Mouse (Mus musculus) ovary, adult 18-20 months (tissue): Measurements from ENCODE around the gene Casp8.
"Not testable (repeated sequence)": the region's sequence is repeated elsewhere in the genome, so short reads cannot be mapped to it uniquely, and the experiment has no call there.

Source experiments
- DNase-seq: peaks from one replicate; pipeline ENCODE4 v3.0.0; 2022; ENCODE audit warnings: low spot score, mixed read lengths

Casp8 gene

GRCm38 (mm10) chr1:58795291-58796058 is at the start of gene Casp8:
TSS of gene Casp8 (plus strand) at chr1:58795374.
- DNase-seq = peak; percentile 32

- DNase-seq = no peak
These were observed 48.3 kb upstream of the Casp8 start for GRCm38 (mm10) chr1:58746880-58747279.

GRCm38 (mm10) chr1:58759451-58759850 is 35.7 kb upstream of the Casp8 start:
- DNase-seq = no peak

- no peak for DNase-seq
These were observed 34.6 kb upstream of the Casp8 start for GRCm38 (mm10) chr1:58760581-58760980.

- not testable (repeated sequence) for DNase-seq
These were observed 33.5 kb upstream of the Casp8 start for GRCm38 (mm10) chr1:58761391-58762275.

- no peak for DNase-seq
These were observed 32.6 kb upstream of the Casp8 start for GRCm38 (mm10) chr1:58762576-58762975.

- DNase-seq = not testable (repeated sequence)
These were observed 28.7 kb upstream of the Casp8 start for GRCm38 (mm10) chr1:58766446-58766845.

GRCm38 (mm10) chr1:58769136-58769535 is 26.0 kb upstream of the Casp8 start:
- no peak for DNase-seq

GRCm38 (mm10) chr1:58769701-58770100 is 25.5 kb upstream of the Casp8 start:
- no peak for DNase-seq

GRCm38 (mm10) chr1:58770111-58770720 is 25.0 kb upstream of the Casp8 start:
- no peak for DNase-seq

GRCm38 (mm10) chr1:58772084-58772483 is 23.1 kb upstream of the Casp8 start:
- no peak for DNase-seq

- no peak for DNase-seq
These were observed 21.9 kb upstream of the Casp8 start for GRCm38 (mm10) chr1:58773280-58773679.

GRCm38 (mm10) chr1:58773905-58774304 is 21.3 kb upstream of the Casp8 start:
- DNase-seq = no peak

- DNase-seq = no peak
These were observed 19.8 kb upstream of the Casp8 start for GRCm38 (mm10) chr1:58775361-58775760.

- no peak for DNase-seq
These were observed 17.6 kb upstream of the Casp8 start for GRCm38 (mm10) chr1:58777583-58777982.

GRCm38 (mm10) chr1:58778226-58778625 is 16.9 kb upstream of the Casp8 start:
- no peak for DNase-seq

- DNase-seq = no peak
These were observed 8.9 kb upstream of the Casp8 start for GRCm38 (mm10) chr1:58786276-58786675.

- no peak for DNase-seq
These were observed 6.8 kb upstream of the Casp8 start for GRCm38 (mm10) chr1:58788410-58788809.

GRCm38 (mm10) chr1:58794705-58795104 is 469 bp upstream of the Casp8 start:
- DNase-seq = no peak

GRCm38 (mm10) chr1:58796059-58796363 is 837 bp downstream of the Casp8 start:
- DNase-seq = no peak

- DNase-seq = no peak
These were observed 1.7 kb downstream of the Casp8 start for GRCm38 (mm10) chr1:58796853-58797252.

- DNase-seq = no peak
These were observed 2.2 kb downstream of the Casp8 start for GRCm38 (mm10) chr1:58797370-58797769.

GRCm38 (mm10) chr1:58798911-58799310 is 3.7 kb downstream of the Casp8 start:
- DNase-seq = no peak
